Mouse (Mus musculus): ENCODE results near the gene Acvr1.

DNA sequence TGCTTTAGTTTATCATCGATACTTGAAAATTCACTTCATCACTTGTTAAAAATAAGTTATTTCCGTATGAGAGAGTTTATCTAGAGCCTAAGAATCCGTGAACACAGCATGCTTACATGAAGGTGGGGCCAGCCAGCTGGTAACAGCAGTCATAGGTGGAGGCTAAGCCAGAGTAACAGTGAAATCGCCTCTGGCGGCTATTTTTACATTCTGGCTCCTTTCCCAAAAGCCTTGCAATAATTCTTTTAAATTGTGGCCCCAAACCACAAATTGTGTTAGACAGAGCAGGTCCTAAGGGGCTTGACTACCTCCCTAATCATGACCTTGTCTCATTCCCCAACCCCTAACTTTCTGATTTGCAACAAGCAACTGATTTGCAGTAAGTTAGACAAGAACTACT lies 214.1 kb downstream of the Acvr1 start:
- no peak for TF ChIP-seq POLR2A (IDR thresholded peaks at IDR 0.05; ENCODE audit: insufficient read depth, low read length)
- no peak for TF ChIP-seq CTCF (IDR thresholded peaks at IDR 0.05; ENCODE audit: low read depth, low read length)
